Comparison of ENCODE assay signal across 25 mouse cellular contexts in the genomic region with DNA sequence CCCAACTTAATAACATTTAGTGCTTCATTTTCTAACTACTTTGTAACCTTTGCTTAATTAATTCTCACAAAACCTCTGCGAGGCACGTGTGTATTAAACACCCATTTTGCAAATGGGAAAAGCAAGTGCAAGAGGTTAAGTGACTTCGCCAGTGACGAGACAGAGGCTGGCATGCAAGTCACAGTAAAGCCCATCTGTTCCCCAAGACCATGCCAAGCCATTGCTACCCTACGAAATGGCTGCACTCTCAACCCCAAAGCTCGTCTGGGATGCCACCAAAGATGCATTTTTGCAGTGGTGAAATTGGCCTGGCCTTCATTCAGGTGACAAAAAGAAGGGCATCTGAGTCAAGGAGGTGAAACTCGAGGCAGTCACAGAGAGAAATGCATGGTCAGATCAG.
"Had no signal": no experiment of that assay in that cellular context is flagged by ENCODE, and none has a peak within 500 bp of the region (broad histone marks: within the 10 kb centered on the region; RNA-seq: fewer than 3 reads in every experiment).

No protein-coding gene starts in this region.

- H3K36me3 ChIP-seq: embryonic facial prominence, embryonic 10.5 days; embryonic facial prominence, embryonic 12.5 days; embryonic facial prominence, embryonic 13.5 days; embryonic facial prominence, embryonic 15.5 days; forebrain, embryonic 10.5 days; forebrain, embryonic 12.5 days; forebrain, embryonic 15.5 days; heart, embryonic 10.5 days had no signal

- ATAC-seq: forebrain, embryonic 13.5 days; forebrain, embryonic 14.5 days; forebrain, embryonic 15.5 days; forebrain, embryonic 16.5 days; forebrain, postnatal 0 days had no signal

- H3K4me3 ChIP-seq: embryonic facial prominence, embryonic 10.5 days; embryonic facial prominence, embryonic 12.5 days; embryonic facial prominence, embryonic 13.5 days; embryonic facial prominence, embryonic 15.5 days; erythroblast, embryonic 14.5 days; forebrain, embryonic 10.5 days; forebrain, embryonic 12.5 days; forebrain, embryonic 13.5 days; forebrain, embryonic 15.5 days; gastrocnemius, adult 2 months; heart, adult 2 months; heart, embryonic 10.5 days had no signal

- H3K4me2 ChIP-seq: embryonic facial prominence, embryonic 12.5 days; embryonic facial prominence, embryonic 13.5 days; embryonic facial prominence, embryonic 15.5 days; forebrain, embryonic 12.5 days; forebrain, embryonic 13.5 days; forebrain, embryonic 15.5 days had no signal

- H3K27ac ChIP-seq: embryonic facial prominence, embryonic 10.5 days; embryonic facial prominence, embryonic 12.5 days; embryonic facial prominence, embryonic 13.5 days; embryonic facial prominence, embryonic 15.5 days; forebrain, embryonic 10.5 days; forebrain, embryonic 12.5 days; forebrain, embryonic 13.5 days; forebrain, embryonic 15.5 days; gastrocnemius, adult 2 months; heart, adult 2 months; heart, embryonic 10.5 days had no signal

- DNase-seq: cerebellum, adult 2 months; cerebellum, adult 9-10 months; cerebellum, adult 9-11 months; cerebellum, postnatal 36 days; embryo, embryonic 11 days; forebrain, postnatal 0 days; gastrocnemius, adult 2 months; gastrocnemius, postnatal 10 days; gastrocnemius, postnatal 14 days; gastrocnemius, postnatal 25 days; gastrocnemius, postnatal 36 days; heart, adult 18-20 months; heart, adult 2 months had no signal

- H3K9me3 ChIP-seq: embryonic facial prominence, embryonic 10.5 days; embryonic facial prominence, embryonic 12.5 days; embryonic facial prominence, embryonic 13.5 days; embryonic facial prominence, embryonic 15.5 days; forebrain, embryonic 10.5 days; forebrain, embryonic 12.5 days; forebrain, embryonic 13.5 days; forebrain, embryonic 15.5 days; heart, embryonic 10.5 days had no signal

- H3K27me3 ChIP-seq: embryonic facial prominence, embryonic 12.5 days; embryonic facial prominence, embryonic 13.5 days; embryonic facial prominence, embryonic 15.5 days; forebrain, embryonic 12.5 days; forebrain, embryonic 13.5 days; forebrain, embryonic 15.5 days had no signal

- H3K4me1 ChIP-seq: embryonic facial prominence, embryonic 10.5 days; embryonic facial prominence, embryonic 12.5 days; embryonic facial prominence, embryonic 13.5 days; embryonic facial prominence, embryonic 15.5 days; forebrain, embryonic 10.5 days; forebrain, embryonic 12.5 days; forebrain, embryonic 13.5 days; heart, embryonic 10.5 days had no signal

- H3K9ac ChIP-seq: embryonic facial prominence, embryonic 12.5 days; embryonic facial prominence, embryonic 13.5 days; embryonic facial prominence, embryonic 15.5 days; forebrain, embryonic 12.5 days; forebrain, embryonic 13.5 days; forebrain, embryonic 15.5 days; forebrain, postnatal 0 days had no signal
